Mouse (Mus musculus) brown adipose tissue, adult 24 weeks (tissue): Measurements from ENCODE around the gene Entpd1. TPM values are rescaled to one million over a fixed set of nuclear protein-coding genes. Genes with fewer than 3 reads are reported as not detected.

Experiments used
- H3K27ac ChIP-seq: fragments of 200-500 bp; replicated peaks from 2 replicates; pipeline ENCODE4 v1.5.1; 2012; ENCODE audit warnings: low read depth, mild to moderate bottlenecking, low read length
- H3K4me1 ChIP-seq: fragments of 200-500 bp; 2 replicates; pipeline ENCODE4 v1.6.1; 2012; ENCODE audit warnings: low read length, mixed read lengths; ENCODE audit not compliant: control insufficient read depth, insufficient read depth, insufficient read length
- H3K4me3 ChIP-seq: fragments of 200-500 bp; 2 replicates; pipeline ENCODE4 v1.5.1; 2012; ENCODE audit warnings: low read depth, mild to moderate bottlenecking, low read length, moderate library complexity; ENCODE audit not compliant: insufficient read depth
- polyA plus RNA-seq: library from polyadenylated mRNA; stranded (reverse); fragments of >200 nt; gene quantifications from 2 replicates; pipeline ENCODE4 v1.2.4, GENCODE M21; 2012; ENCODE audit not compliant: missing spikeins, insufficient read depth, insufficient read length

Gene Entpd1
- polyA plus RNA-seq, 1 experiment: 6.2 TPM

- no peaks in the 10 kb centered on the region for H3K4me1 ChIP-seq
- no peak overlapping the region for H3K4me3 ChIP-seq
- no peak overlapping the region for H3K27ac ChIP-seq
Observed at GRCm38 (mm10) chr19:40737613-40738012, 125.4 kb downstream of the Entpd1 start.

- H3K4me1 ChIP-seq: no peaks in the 10 kb centered on the region
- no peak overlapping the region for H3K27ac ChIP-seq
- no peak overlapping the region for H3K4me3 ChIP-seq
Observed at GRCm38 (mm10) chr19:40738683-40739324, 126.6 kb downstream of the Entpd1 start.

GRCm38 (mm10) chr19:40746603-40747002, 134.4 kb downstream of the Entpd1 start:
- Histone ChIP-seq H3K4me1 (no peaks in the 10 kb centered on the region), H3K27ac (no peak overlapping the region), H3K4me3 (no peak overlapping the region)

- H3K27ac ChIP-seq: no peak within 1 kb of the TSS
- H3K4me3 ChIP-seq: no peak within 1 kb of the TSS
- H3K4me1 ChIP-seq: no peaks in the 10 kb centered on the region
Observed at GRCm38 (mm10) chr19:40748559-40748958, 136.4 kb downstream of the Entpd1 start, which contains the start of gene Cc2d2b. Gene Cc2d2b, plus strand, starts transcription at chr19:40748753.

GRCm38 (mm10) chr19:40754311-40754710, 142.1 kb downstream of the Entpd1 start:
- Histone ChIP-seq H3K27ac (no peak overlapping the region), H3K4me1 (no peaks in the 10 kb centered on the region)

GRCm38 (mm10) chr19:40760071-40760470, 147.9 kb downstream of the Entpd1 start:
- no peak overlapping the region for H3K27ac ChIP-seq
- no peaks in the 10 kb centered on the region for H3K4me1 ChIP-seq
- no peak overlapping the region for H3K4me3 ChIP-seq

More at GRCm38 (mm10) chr19:40754311-40754710, 142.1 kb downstream of the Entpd1 start:
- H3K4me3 ChIP-seq: no peak overlapping the region

GRCm38 (mm10) chr19:40762023-40762759, 150.0 kb downstream of the Entpd1 start:
- H3K4me1 ChIP-seq: no peaks in the 10 kb centered on the region
- H3K27ac ChIP-seq: no peak overlapping the region
- H3K4me3 ChIP-seq: peak overlapping the region; percentile 57

- no peaks in the 10 kb centered on the region for H3K4me1 ChIP-seq
- no peak overlapping the region for H3K4me3 ChIP-seq
- no peak overlapping the region for H3K27ac ChIP-seq
Observed at GRCm38 (mm10) chr19:40767189-40767588, 155.0 kb downstream of the Entpd1 start.

- H3K4me1 ChIP-seq: no peaks in the 10 kb centered on the region
- H3K4me3 ChIP-seq: no peak overlapping the region
- no peak overlapping the region for H3K27ac ChIP-seq
Observed at GRCm38 (mm10) chr19:40769341-40769770, 157.2 kb downstream of the Entpd1 start.

GRCm38 (mm10) chr19:40788004-40788714, 176.0 kb downstream of the Entpd1 start:
- Histone ChIP-seq H3K4me3 (no peak overlapping the region), H3K27ac (no peak overlapping the region)

GRCm38 (mm10) chr19:40788715-40789084, 176.5 kb downstream of the Entpd1 start:
- no peak overlapping the region for H3K27ac ChIP-seq
- H3K4me3 ChIP-seq: no peak overlapping the region
- no peaks in the 10 kb centered on the region for H3K4me1 ChIP-seq

More at GRCm38 (mm10) chr19:40788004-40788714, 176.0 kb downstream of the Entpd1 start:
- no peaks in the 10 kb centered on the region for H3K4me1 ChIP-seq

Other genes with a start within 250 kb of the Entpd1 start
- 254 and 431 TPM in 2 replicates for gene Sorbs1, start 98.6 kb upstream of the Entpd1 start, polyA plus RNA-seq
- 1.1 and 1.4 TPM in 2 replicates for gene Aldh18a1, start 23.9 kb upstream of the Entpd1 start, polyA plus RNA-seq
- 1.8 and 2.0 TPM in 2 replicates for gene Tctn3, start 133 bp upstream of the Entpd1 start, polyA plus RNA-seq
- gene Cc2d2b, start 136.4 kb downstream of the Entpd1 start, polyA plus RNA-seq: not detected in 2 replicates
- gene Ccnj, start 218.9 kb downstream of the Entpd1 start, polyA plus RNA-seq: 2.1 and 2.8 TPM in 2 replicates